Mouse (Mus musculus) 3134 (cell line): ENCODE data around the gene Gm21411.
"Not testable (repeated sequence)": the region's sequence is repeated elsewhere in the genome, so short reads cannot be mapped to it uniquely, and the experiment has no call there.

Source experiments
- DNase-seq: peaks from one replicate; pipeline ENCODE4 v3.0.0-alpha.2; 2011; ENCODE audit warnings: low spot score; ENCODE audit not compliant: insufficient read length; ENCODE audit errors: extremely low read depth

Gm21411 gene

DNA sequence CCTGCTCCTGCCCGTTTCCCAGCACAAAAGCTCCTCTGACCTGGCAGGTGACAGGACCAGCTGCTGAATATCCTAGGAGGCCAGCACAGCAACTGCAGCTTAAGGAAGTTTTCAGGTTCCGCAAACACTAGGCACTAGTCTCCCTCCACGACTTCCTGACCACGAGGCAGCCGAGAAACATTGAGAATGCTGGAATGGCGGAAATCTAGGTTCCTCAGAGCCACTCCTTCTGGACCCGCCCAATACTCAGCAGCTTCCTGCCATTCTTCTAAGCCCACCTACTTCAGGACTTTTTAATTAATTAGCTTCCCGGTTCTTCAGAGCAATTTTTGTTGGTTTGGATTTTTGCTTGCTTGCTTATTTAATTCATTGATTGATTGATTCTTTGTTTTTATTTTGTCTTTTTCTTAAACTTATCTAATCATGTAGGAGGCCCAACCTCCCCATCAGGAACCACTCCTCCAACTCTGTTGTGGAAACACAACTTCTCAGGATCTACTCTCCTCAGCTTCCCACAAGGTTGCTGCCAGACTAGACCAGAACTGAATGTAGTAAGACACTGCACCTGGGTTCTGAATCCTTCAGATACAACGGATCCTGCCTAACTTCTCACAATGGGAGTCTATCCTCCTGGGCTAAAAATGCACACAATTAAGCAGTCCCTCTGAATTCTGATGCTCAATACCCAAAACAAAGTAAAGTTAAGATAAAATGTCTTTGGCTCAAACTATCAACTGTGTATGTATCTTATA is at the start of gene Gm21411:
Gm21411 (minus strand) TSS at position 205 of the 752 bp plus-strand sequence.
- not testable (repeated sequence) for DNase-seq

DNA sequence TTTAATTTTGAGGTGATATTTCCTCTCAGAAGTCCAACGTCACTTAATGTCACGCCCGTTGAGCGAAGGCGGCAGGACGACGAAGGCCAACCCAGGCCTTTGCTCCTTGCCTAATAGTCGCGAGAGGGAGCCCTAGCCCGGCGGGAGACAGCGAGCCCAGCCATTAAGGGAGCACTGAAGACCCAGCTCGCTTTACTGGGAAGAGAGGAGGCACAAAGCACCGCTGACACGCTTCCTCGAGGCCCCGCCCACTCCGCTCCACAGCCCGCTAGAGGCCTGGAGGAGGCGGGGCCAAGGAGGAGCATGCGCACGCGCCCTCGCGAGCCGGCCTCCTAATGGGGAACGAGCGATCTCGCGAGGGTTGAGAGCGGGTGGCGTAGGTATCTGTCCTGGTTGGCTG is 32.3 kb upstream of the Gm21411 start:
- not testable (repeated sequence) for DNase-seq

DNA sequence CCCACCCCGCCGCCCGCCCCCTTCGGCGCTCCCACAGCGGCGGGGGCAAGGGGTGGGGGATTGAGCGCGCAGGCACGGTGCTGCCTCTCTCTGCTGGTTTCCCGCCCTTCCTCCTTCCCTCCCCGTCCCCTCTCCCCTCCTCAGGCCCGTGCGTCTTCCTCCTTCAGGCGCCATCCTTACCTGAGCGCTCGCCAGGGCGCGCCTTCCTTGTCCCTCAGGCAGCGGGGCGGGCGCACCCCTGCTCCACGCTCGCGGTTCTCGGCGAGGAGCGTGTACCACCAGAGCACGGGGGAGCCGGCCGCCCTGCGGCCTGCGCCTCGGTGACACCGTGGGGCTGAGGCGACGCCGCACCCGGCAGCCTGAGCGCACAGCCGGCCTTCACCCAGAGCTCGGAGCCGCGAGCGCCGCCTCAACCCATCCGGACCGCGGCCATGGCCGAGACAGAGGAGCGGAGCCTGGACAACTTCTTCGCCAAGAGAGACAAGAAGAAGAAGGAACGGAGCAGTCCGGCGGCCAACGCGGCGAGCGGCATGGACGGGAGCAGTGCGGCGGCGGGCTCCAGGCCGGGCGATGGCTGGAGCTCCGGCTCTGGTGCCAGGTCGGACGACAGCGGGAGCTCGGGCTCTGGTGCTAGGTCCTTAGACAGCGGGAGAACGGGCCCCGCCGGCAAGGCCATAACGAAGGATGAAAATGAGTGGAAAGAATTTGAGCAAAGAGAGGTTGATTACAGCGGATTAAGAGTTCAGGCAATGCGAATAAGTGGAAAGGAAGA is 23.1 kb upstream of the Gm21411 start:
- DNase-seq = peak; percentile 46

DNA sequence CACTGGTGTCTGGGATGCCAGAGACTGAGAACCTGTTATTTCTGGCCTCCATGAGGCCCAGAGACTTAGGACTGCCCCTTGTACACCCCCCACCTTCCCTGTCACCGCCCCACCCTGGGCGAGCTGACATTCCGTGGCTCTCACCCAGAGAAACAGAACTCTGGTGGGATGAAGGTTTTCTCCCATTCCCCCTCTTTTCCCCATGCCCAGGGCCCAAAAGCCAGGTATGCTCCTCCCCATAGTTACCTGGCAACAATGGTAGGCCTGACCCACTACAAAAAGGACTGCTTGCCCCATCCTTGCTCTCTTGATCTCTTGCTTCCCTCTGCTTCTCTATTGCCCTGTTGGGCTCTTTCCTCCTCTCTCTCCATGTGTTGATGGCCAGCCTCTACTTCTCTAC is 5.8 kb upstream of the Gm21411 start:
- DNase-seq = no peak

DNA sequence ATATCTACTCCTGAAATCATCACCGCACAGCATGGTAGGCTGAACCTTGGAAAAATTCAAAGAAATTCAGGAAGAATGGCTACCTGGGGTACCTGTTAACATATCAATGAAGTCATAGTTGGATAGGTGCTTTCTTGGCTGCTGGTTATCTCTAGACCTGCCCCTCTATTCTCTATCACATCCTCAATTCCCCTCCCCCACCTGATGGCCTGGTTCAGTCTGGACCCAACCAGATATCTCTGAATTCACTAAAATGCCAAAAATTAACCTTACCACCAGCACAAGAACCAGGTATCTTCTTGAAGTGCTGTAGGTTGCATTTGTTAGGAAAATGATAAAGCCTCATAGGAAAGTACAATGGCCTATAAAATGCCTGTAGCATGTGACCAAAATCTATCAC is 1.3 kb downstream of the Gm21411 start:
- not testable (repeated sequence) for DNase-seq

DNA sequence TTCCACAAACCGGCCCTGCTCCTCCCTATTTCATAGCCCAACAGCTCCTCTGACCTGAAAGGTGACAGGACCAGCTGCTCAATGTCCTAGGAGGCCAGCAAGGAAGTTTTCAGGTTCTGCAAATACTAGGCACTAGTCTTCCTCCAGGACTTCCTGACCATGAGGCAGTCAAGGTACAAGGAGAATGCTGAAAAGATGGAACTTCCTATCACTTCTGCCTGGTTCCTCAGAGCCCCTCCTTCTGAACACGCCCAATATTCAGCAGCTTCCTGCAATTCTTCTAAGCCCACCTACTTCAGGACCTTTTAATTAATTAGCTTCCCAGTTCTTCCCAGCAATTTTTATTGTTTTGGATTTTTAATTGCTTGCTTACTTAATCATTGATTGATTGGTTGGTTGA is 4.6 kb downstream of the Gm21411 start:
- DNase-seq = not testable (repeated sequence)

DNA sequence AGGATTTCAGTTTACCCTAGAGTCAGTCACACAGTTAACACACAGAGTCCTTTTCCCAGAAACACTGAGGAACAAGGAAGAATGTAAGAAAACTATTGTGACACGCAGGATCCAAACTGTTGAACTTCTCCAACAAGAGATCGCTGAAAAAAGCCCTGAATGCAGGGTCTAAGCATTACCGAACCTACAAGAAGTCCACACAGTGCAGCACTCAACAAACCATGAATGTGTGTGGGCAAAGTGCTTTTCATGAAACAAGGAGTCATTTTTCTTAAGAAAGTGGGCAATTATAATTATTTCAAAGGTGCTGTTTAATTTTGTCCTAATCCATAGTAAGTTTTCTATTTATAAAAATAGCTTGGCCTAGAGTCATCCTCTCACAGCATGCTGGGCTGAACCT is 6.3 kb downstream of the Gm21411 start:
- DNase-seq = not testable (repeated sequence)
